Mouse (Mus musculus): ENCODE data around the gene Acsbg1. TPM values are rescaled to one million over a fixed set of nuclear protein-coding genes. Genes with fewer than 3 reads are reported as not detected.

Acsbg1 gene
- polyA plus RNA-seq (2015; fragmentation: Nextera tagmentation; extraction: Ambion mirVana), result 5.3 and 6.0 TPM in 2 replicates

DNA sequence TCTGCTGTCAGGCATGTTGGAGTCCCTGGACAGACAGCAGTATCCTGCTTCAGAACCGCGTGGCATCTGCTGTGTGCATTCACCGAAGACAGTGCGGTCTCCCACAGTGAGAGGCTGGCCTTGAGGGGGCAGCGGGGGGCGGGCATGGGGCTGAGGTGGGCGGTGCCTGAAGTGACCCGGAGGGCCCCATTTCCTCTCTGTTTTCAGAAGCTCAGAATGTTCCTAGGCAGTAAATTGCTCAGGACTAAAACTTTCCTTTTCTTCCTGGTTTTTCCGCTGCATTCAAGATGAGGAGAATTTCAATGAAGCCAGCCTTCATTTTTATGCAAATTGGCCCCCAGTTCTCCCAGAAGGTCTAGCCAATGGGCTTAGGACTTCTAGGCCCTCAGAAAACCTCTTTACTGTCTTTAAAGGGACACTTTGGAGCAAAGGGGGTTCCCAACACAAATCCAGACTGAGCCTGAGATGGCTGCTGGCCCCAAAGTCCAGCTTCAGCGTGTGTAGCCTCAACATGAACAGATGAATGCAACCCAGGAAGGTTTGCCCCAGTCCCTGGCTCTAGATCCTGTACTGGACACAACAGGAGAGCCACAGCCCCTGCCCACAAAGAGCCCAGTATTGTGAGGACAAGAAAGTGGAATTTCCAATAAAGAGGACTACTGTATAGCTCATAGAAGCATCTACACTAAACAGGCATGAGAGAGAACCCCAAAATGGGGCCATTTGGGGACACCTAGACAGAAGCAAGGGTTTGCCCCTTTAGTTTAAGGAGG lies at the start of gene Acsbg1:
Gene Acsbg1, minus strand, starts transcription at position 266 of the 773 bp plus-strand sequence.
- no peak within 1 kb of the TSS for H3K27ac ChIP-seq
- ATAC-seq (ENCODE audit: insufficient number of reproducible peaks, low FRiP score, low TSS enrichment, low read depth), result no peak
- no peaks in the 10 kb centered on the region for H3K9me3 ChIP-seq
- WGBS, result 23% methylated on average over 10 of the region's 10 CpGs
- peaks cover 8% of the 10 kb centered on the region; the same call in 1 of the 2 replicates for H3K4me1 ChIP-seq
- H3K4me3 ChIP-seq, result no peak within 1 kb of the TSS
- no peak within 1 kb of the TSS for H3K9ac ChIP-seq
- H3K4me2 ChIP-seq, result no peak within 1 kb of the TSS
- no peaks in the 10 kb centered on the region for H3K36me3 ChIP-seq
- no peaks in the 10 kb centered on the region for H3K27me3 ChIP-seq

- 81% methylated on average over 5 of the region's 5 CpGs for WGBS
- Histone ChIP-seq H3K9me3 (no peaks in the 10 kb centered on the region), H3K27ac (no peak overlapping the region), H3K4me1 (no peaks in the 10 kb centered on the region), H3K4me3 (no peak overlapping the region), H3K4me2 (no peak overlapping the region), H3K36me3 (peaks cover 37% of the 10 kb centered on the region), H3K9ac (no peak overlapping the region), H3K27me3 (no peaks in the 10 kb centered on the region)
- no peak for ATAC-seq (ENCODE audit: insufficient number of reproducible peaks, low FRiP score, low TSS enrichment, low read depth)
Observed at GRCm38 (mm10) chr9:54708085-54708484, 46.4 kb upstream of the Acsbg1 start.

DNA sequence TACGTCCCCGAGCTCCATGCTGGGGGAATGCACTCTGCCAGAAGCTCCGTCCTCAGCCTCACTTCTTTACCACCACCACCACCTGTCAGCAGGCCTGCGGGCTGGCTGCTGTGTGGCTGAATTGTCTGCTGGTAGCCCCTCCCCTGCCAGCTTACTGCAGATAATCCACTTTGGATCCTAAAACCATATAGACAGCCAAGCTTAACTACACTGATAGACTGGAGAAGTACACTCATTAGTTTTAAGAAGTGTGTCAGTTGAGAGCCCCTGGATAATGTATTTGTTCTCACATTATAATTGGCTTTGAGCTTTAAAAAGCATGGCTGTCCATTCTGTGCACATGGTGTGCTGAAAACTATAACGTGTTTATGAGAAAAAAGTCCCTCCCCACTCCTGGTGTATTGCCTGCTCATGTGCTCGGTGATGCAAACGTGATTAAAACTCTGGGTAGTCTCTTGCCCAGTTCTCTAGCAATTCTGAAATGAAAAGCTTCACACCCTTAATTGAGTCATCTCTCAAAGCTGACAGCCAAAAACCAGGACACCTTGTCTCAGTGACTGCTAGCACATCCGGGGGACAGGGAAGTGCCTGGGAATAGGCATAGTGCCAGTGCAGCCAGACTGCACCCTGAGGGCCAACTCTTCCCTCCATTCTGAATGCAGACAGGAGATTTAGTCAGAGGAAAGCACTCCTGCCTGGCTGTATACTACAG lies 45.8 kb upstream of the Acsbg1 start:
- H3K4me1 ChIP-seq, result no peaks in the 10 kb centered on the region
- 47% methylated on average over 8 of the region's 8 CpGs for WGBS

GRCm38 (mm10) chr9:54705561-54705960 lies 43.9 kb upstream of the Acsbg1 start:
- peaks cover 13% of the 10 kb centered on the region for H3K36me3 ChIP-seq
- H3K9me3 ChIP-seq, result no peaks in the 10 kb centered on the region
- H3K4me2 ChIP-seq, result no peak overlapping the region
- no peak overlapping the region for H3K4me3 ChIP-seq
- no peaks in the 10 kb centered on the region; the same call in 1 of the 2 replicates for H3K27me3 ChIP-seq
- no peaks in the 10 kb centered on the region for H3K4me1 ChIP-seq
- no peak overlapping the region for H3K27ac ChIP-seq
- 7% methylated on average over 1 of the region's 1 CpGs for WGBS
- no peak for ATAC-seq (ENCODE audit: insufficient number of reproducible peaks, low FRiP score, low TSS enrichment, low read depth)
- no peak overlapping the region for H3K9ac ChIP-seq

More for the DNA sequence above, 45.8 kb upstream of the Acsbg1 start:
- H3K27me3 ChIP-seq, result no peaks in the 10 kb centered on the region
- ATAC-seq (ENCODE audit: insufficient number of reproducible peaks, low FRiP score, low TSS enrichment, low read depth), result no peak
- H3K9me3 ChIP-seq, result no peaks in the 10 kb centered on the region
- H3K9ac ChIP-seq, result no peak overlapping the region
- no peak overlapping the region for H3K4me3 ChIP-seq
- no peak overlapping the region for H3K4me2 ChIP-seq
- peaks cover 31% of the 10 kb centered on the region for H3K36me3 ChIP-seq
- no peak overlapping the region for H3K27ac ChIP-seq

DNA sequence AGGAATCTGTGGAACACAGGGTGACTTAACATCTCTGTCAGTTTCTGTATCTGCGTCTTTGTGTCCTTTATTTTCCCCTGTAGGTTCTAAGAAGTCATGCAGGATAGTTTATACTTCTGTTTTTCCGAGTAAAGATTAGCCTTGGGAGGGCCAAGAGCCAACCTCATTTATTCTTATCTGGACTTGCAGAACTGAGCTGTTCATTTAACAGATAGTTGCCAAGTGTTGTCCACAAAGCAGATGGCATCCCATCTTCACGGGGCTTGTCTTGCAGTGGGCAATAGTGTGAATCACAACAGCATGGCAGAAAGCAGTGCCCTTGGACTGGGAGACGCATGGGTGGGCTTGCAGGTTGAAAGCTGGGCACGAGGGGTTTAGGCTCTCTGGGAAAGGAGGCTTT lies 42.7 kb upstream of the Acsbg1 start:
- 72% methylated on average over 5 of the region's 5 CpGs for WGBS
- Histone ChIP-seq H3K27me3 (peaks cover 3% of the 10 kb centered on the region; the same call in 1 of the 2 replicates), H3K4me1 (peaks cover 6% of the 10 kb centered on the region; the same call in 1 of the 2 replicates), H3K4me3 (no peak overlapping the region), H3K27ac (no peak overlapping the region), H3K9ac (no peak overlapping the region), H3K4me2 (no peak overlapping the region), H3K9me3 (no peaks in the 10 kb centered on the region), H3K36me3 (peaks cover 7% of the 10 kb centered on the region)
- no peak for ATAC-seq (ENCODE audit: insufficient number of reproducible peaks, low FRiP score, low TSS enrichment, low read depth)

GRCm38 (mm10) chr9:54702581-54702980 lies 40.9 kb upstream of the Acsbg1 start:
- no peak overlapping the region for H3K4me2 ChIP-seq
- H3K9me3 ChIP-seq, result no peaks in the 10 kb centered on the region
- no peak overlapping the region for H3K4me3 ChIP-seq
- peaks cover 11% of the 10 kb centered on the region for H3K4me1 ChIP-seq
- H3K27ac ChIP-seq, result no peak overlapping the region
- peaks cover 3% of the 10 kb centered on the region; the same call in 1 of the 2 replicates for H3K27me3 ChIP-seq
- H3K36me3 ChIP-seq, result no peaks in the 10 kb centered on the region
- ATAC-seq (ENCODE audit: insufficient number of reproducible peaks, low FRiP score, low TSS enrichment, low read depth), result no peak
- 71% methylated on average over 2 of the region's 2 CpGs for WGBS
- H3K9ac ChIP-seq, result no peak overlapping the region

- Histone ChIP-seq H3K9me3 (no peaks in the 10 kb centered on the region), H3K4me1 (peaks cover 11% of the 10 kb centered on the region), H3K4me3 (peak overlapping the region; percentile 76), H3K36me3 (no peaks in the 10 kb centered on the region), H3K27me3 (peaks cover 3% of the 10 kb centered on the region; the same call in 1 of the 2 replicates), H3K9ac (0 out of 2 replicates have a peak overlapping the region, but pooled peaks have one; percentile 4), H3K4me2 (peak overlapping the region; percentile 94; the same call in 1 of the 2 replicates), H3K27ac (no peak overlapping the region)
- WGBS, result 75% methylated on average over 7 of the region's 7 CpGs
- no peak for ATAC-seq (ENCODE audit: insufficient number of reproducible peaks, low FRiP score, low TSS enrichment, low read depth)
Observed at GRCm38 (mm10) chr9:54700746-54701145, 39.1 kb upstream of the Acsbg1 start.

GRCm38 (mm10) chr9:54700174-54700475 lies 38.5 kb upstream of the Acsbg1 start:
- no peak for ATAC-seq (ENCODE audit: insufficient number of reproducible peaks, low FRiP score, low TSS enrichment, low read depth)
- peak overlapping the region; percentile 76 for H3K4me3 ChIP-seq
- 12% methylated on average over 9 of the region's 9 CpGs for WGBS
- peak overlapping the region; percentile 94 for H3K4me2 ChIP-seq
- no peaks in the 10 kb centered on the region for H3K36me3 ChIP-seq
- H3K9ac ChIP-seq, result peak overlapping the region; percentile 85
- H3K27ac ChIP-seq, result no peak overlapping the region; the same call in 1 of the 2 replicates
- peaks cover 11% of the 10 kb centered on the region for H3K4me1 ChIP-seq
- no peaks in the 10 kb centered on the region for H3K9me3 ChIP-seq
- H3K27me3 ChIP-seq, result peaks cover 5% of the 10 kb centered on the region; the same call in 1 of the 2 replicates

GRCm38 (mm10) chr9:54699345-54700173 lies 37.9 kb upstream of the Acsbg1 start:
- under 1% methylated on average over 88 of the region's 92 CpGs for WGBS
- H3K4me1 ChIP-seq, result peaks cover 11% of the 10 kb centered on the region
- peak overlapping the region; percentile 94 for H3K4me2 ChIP-seq
- peaks cover 5% of the 10 kb centered on the region; the same call in 1 of the 2 replicates for H3K27me3 ChIP-seq
- peak overlapping the region; percentile 76 for H3K4me3 ChIP-seq
- no peaks in the 10 kb centered on the region for H3K9me3 ChIP-seq
- peak overlapping the region; percentile 85 for H3K9ac ChIP-seq
- H3K27ac ChIP-seq, result peak overlapping the region; percentile 47
- no peaks in the 10 kb centered on the region for H3K36me3 ChIP-seq
- peak; percentile 56; the same call in 1 of the 2 replicates for ATAC-seq (ENCODE audit: insufficient number of reproducible peaks, low FRiP score, low TSS enrichment, low read depth)

DNA sequence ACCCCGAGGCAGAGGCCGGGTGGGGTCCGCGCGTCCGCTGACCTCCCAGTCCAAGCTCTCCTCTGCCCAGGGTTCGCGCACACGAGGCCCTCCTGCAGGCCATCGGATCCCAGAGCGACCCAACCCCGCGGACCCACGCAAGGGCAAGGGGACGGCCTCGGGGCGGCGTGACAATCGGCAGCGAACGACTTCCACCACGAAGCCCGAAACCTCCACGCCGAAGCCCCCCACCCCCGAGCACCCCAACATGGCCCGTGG lies 37.3 kb upstream of the Acsbg1 start:
- H3K4me2 ChIP-seq, result peak overlapping the region; percentile 94
- peaks cover 11% of the 10 kb centered on the region for H3K4me1 ChIP-seq
- H3K36me3 ChIP-seq, result no peaks in the 10 kb centered on the region
- peak overlapping the region; percentile 76 for H3K4me3 ChIP-seq
- peaks cover 5% of the 10 kb centered on the region; the same call in 1 of the 2 replicates for H3K27me3 ChIP-seq
- peak overlapping the region; percentile 85 for H3K9ac ChIP-seq
- H3K9me3 ChIP-seq, result no peaks in the 10 kb centered on the region
- WGBS, result 7% methylated on average over 27 of the region's 27 CpGs
- ATAC-seq (ENCODE audit: insufficient number of reproducible peaks, low FRiP score, low TSS enrichment, low read depth), result no peak
- H3K27ac ChIP-seq, result peak overlapping the region; percentile 47

GRCm38 (mm10) chr9:54698318-54699086 lies 36.8 kb upstream of the Acsbg1 start, which contains the start of gene Dnaja4:
Gene Dnaja4, plus strand, starts transcription at chr9:54698873.
- WGBS, result 60% methylated on average over 17 of the region's 17 CpGs
- peak within 1 kb of the TSS; percentile 76 for H3K4me3 ChIP-seq
- no peak for ATAC-seq (ENCODE audit: insufficient number of reproducible peaks, low FRiP score, low TSS enrichment, low read depth)
- H3K36me3 ChIP-seq, result no peaks in the 10 kb centered on the region
- peak within 1 kb of the TSS; percentile 47 for H3K27ac ChIP-seq
- H3K9ac ChIP-seq, result peak within 1 kb of the TSS; percentile 85
- peaks cover 5% of the 10 kb centered on the region; the same call in 1 of the 2 replicates for H3K27me3 ChIP-seq
- peaks cover 11% of the 10 kb centered on the region for H3K4me1 ChIP-seq
- peak within 1 kb of the TSS; percentile 94 for H3K4me2 ChIP-seq
- H3K9me3 ChIP-seq, result no peaks in the 10 kb centered on the region

Data from limb, embryonic 15.5 days (tissue).